Mouse (Mus musculus): Measurements from ENCODE around the gene Upb1. TPM values are rescaled to one million over a fixed set of nuclear protein-coding genes. Genes with fewer than 3 reads are reported as not detected.
"Not testable (repeated sequence)": the region's sequence is repeated elsewhere in the genome, so short reads cannot be mapped to it uniquely, and the experiment has no call there.

The Upb1 gene
- total RNA-seq (2014; rRNA removed) (0.26 and 0.50 TPM in 2 replicates), polyA plus RNA-seq (2015; fragmentation: Nextera tagmentation; extraction: Ambion mirVana) (0.71 and 1.4 TPM in 2 replicates)

- peak; percentile 24 for TF ChIP-seq CTCF (IDR thresholded peaks at IDR 0.05; ENCODE audit: low read depth)
- DNase-seq (ENCODE audit: low spot score) (no peak), ATAC-seq (no peak)
- Histone ChIP-seq H3K4me1 (ENCODE audit: insufficient read depth, low read length) (no peaks in the 10 kb centered on the region), H3K36me3 (ENCODE audit: insufficient read depth, low read length) (no peaks in the 10 kb centered on the region), H3K4me3 (ENCODE audit: low read length) (no peak within 1 kb of the TSS), H3K27ac (no peak within 1 kb of the TSS), H3K27me3 (ENCODE audit: insufficient read depth, low read length) (no peaks in the 10 kb centered on the region), H3K4me2 (ENCODE audit: low read depth, low read length) (no peak within 1 kb of the TSS), H3K9ac (replicated peaks; ENCODE audit: low read length) (no peak within 1 kb of the TSS), H3K9me3 (ENCODE audit: low read length) (no peaks in the 10 kb centered on the region)
- WGBS: 89% methylated on average over 4 of the region's 4 CpGs
Observed at GRCm38 (mm10) chr10:75400958-75401357, at the start of gene Upb1. TSS of gene Upb1 (plus strand) at chr10:75401115.

- no peaks in the 10 kb centered on the region for H3K9me3 ChIP-seq (ENCODE audit: low read length)
- H3K4me2 ChIP-seq (ENCODE audit: low read depth, low read length): no peak overlapping the region
- no peak overlapping the region for H3K27ac ChIP-seq
- no peak for DNase-seq (ENCODE audit: low spot score)
- no peaks in the 10 kb centered on the region for H3K36me3 ChIP-seq (ENCODE audit: insufficient read depth, low read length)
- H3K9ac ChIP-seq (replicated peaks; ENCODE audit: low read length): no peak overlapping the region
- no peaks in the 10 kb centered on the region for H3K4me1 ChIP-seq (ENCODE audit: insufficient read depth, low read length)
- no peak for TF ChIP-seq CTCF (IDR thresholded peaks at IDR 0.05; ENCODE audit: low read depth)
- 94% methylated on average over 12 of the region's 12 CpGs for WGBS
- no peaks in the 10 kb centered on the region for H3K27me3 ChIP-seq (ENCODE audit: insufficient read depth, low read length)
- ATAC-seq: no peak
- H3K4me3 ChIP-seq (ENCODE audit: low read length): no peak overlapping the region
Observed at GRCm38 (mm10) chr10:75352541-75352940, 48.4 kb upstream of the Upb1 start.

- DNase-seq (ENCODE audit: low spot score); H3K9me3 ChIP-seq (ENCODE audit: low read length); H3K36me3 ChIP-seq (ENCODE audit: insufficient read depth, low read length); H3K27ac ChIP-seq; H3K4me3 ChIP-seq (ENCODE audit: low read length); ATAC-seq; H3K4me1 ChIP-seq (ENCODE audit: insufficient read depth, low read length); H3K9ac ChIP-seq (replicated peaks; ENCODE audit: low read length); H3K4me2 ChIP-seq (ENCODE audit: low read depth, low read length); H3K27me3 ChIP-seq (ENCODE audit: insufficient read depth, low read length): not testable (repeated sequence)
- WGBS: 69% methylated on average over 8 of the region's 9 CpGs
Observed at GRCm38 (mm10) chr10:75353838-75354241, 47.1 kb upstream of the Upb1 start.

- no peak overlapping the region for H3K4me3 ChIP-seq (ENCODE audit: low read length)
- H3K9me3 ChIP-seq (ENCODE audit: low read length): no peaks in the 10 kb centered on the region
- no peak overlapping the region for H3K9ac ChIP-seq (replicated peaks; ENCODE audit: low read length)
- no peak for ATAC-seq
- no peaks in the 10 kb centered on the region for H3K27me3 ChIP-seq (ENCODE audit: insufficient read depth, low read length)
- H3K36me3 ChIP-seq (ENCODE audit: insufficient read depth, low read length): no peaks in the 10 kb centered on the region
- DNase-seq (ENCODE audit: low spot score): no peak
- no peak for TF ChIP-seq CTCF (IDR thresholded peaks at IDR 0.05; ENCODE audit: low read depth)
- H3K4me1 ChIP-seq (ENCODE audit: insufficient read depth, low read length): no peaks in the 10 kb centered on the region
- H3K4me2 ChIP-seq (ENCODE audit: low read depth, low read length): no peak overlapping the region
- H3K27ac ChIP-seq: no peak overlapping the region
- WGBS: 78% methylated on average over 4 of the region's 4 CpGs
Observed at GRCm38 (mm10) chr10:75355341-75355740, 45.6 kb upstream of the Upb1 start.

GRCm38 (mm10) chr10:75364214-75364690, 36.7 kb upstream of the Upb1 start:
- not testable (repeated sequence) for H3K4me1 ChIP-seq (ENCODE audit: insufficient read depth, low read length); H3K4me2 ChIP-seq (ENCODE audit: low read depth, low read length); H3K4me3 ChIP-seq (ENCODE audit: low read length); H3K27me3 ChIP-seq (ENCODE audit: insufficient read depth, low read length); H3K36me3 ChIP-seq (ENCODE audit: insufficient read depth, low read length); H3K9ac ChIP-seq (replicated peaks; ENCODE audit: low read length); H3K9me3 ChIP-seq (ENCODE audit: low read length)
- ATAC-seq (peak; percentile 93), DNase-seq (ENCODE audit: low spot score) (peak; percentile 75)
- 12% methylated on average over 1 of the region's 1 CpGs for WGBS
- peak overlapping the region; percentile 51; the same call in 1 of the 2 replicates for H3K27ac ChIP-seq

GRCm38 (mm10) chr10:75364796-75365195, 36.1 kb upstream of the Upb1 start:
- Histone ChIP-seq H3K9me3 (ENCODE audit: low read length) (no peaks in the 10 kb centered on the region), H3K4me1 (ENCODE audit: insufficient read depth, low read length) (peaks cover 4% of the 10 kb centered on the region; the same call in 1 of the 2 replicates), H3K9ac (replicated peaks; ENCODE audit: low read length) (no peak overlapping the region), H3K4me3 (ENCODE audit: low read length) (no peak overlapping the region), H3K27ac (0 out of 2 replicates have a peak overlapping the region, but pooled peaks have one; percentile 37), H3K36me3 (ENCODE audit: insufficient read depth, low read length) (no peaks in the 10 kb centered on the region), H3K4me2 (ENCODE audit: low read depth, low read length) (no peak overlapping the region), H3K27me3 (ENCODE audit: insufficient read depth, low read length) (no peaks in the 10 kb centered on the region)
- 73% methylated on average over 9 of the region's 9 CpGs for WGBS
- no peak for TF ChIP-seq CTCF (IDR thresholded peaks at IDR 0.05; ENCODE audit: low read depth)
- DNase-seq (ENCODE audit: low spot score) (no peak), ATAC-seq (no peak)

- 66% methylated on average over 6 of the region's 6 CpGs for WGBS
- DNase-seq (ENCODE audit: low spot score) (peak; percentile 7), ATAC-seq (no peak)
- H3K27me3 ChIP-seq (ENCODE audit: insufficient read depth, low read length): no peaks in the 10 kb centered on the region
- H3K36me3 ChIP-seq (ENCODE audit: insufficient read depth, low read length): no peaks in the 10 kb centered on the region
- H3K4me1 ChIP-seq (ENCODE audit: insufficient read depth, low read length): peaks cover 4% of the 10 kb centered on the region; the same call in 1 of the 2 replicates
- no peaks in the 10 kb centered on the region for H3K9me3 ChIP-seq (ENCODE audit: low read length)
- 0 out of 2 replicates have a peak overlapping the region, but pooled peaks have one; percentile 1 for H3K4me2 ChIP-seq (ENCODE audit: low read depth, low read length)
- no peak for TF ChIP-seq CTCF (IDR thresholded peaks at IDR 0.05; ENCODE audit: low read depth)
- no peak overlapping the region for H3K27ac ChIP-seq
- H3K9ac ChIP-seq (replicated peaks; ENCODE audit: low read length): no peak overlapping the region
- H3K4me3 ChIP-seq (ENCODE audit: low read length): no peak overlapping the region
Observed at GRCm38 (mm10) chr10:75365231-75365633, 35.7 kb upstream of the Upb1 start.

GRCm38 (mm10) chr10:75373655-75374351, 27.1 kb upstream of the Upb1 start:
- DNase-seq (ENCODE audit: low spot score): peak; percentile 7
- H3K27ac ChIP-seq; H3K27me3 ChIP-seq (ENCODE audit: insufficient read depth, low read length); H3K9ac ChIP-seq (replicated peaks; ENCODE audit: low read length); H3K4me1 ChIP-seq (ENCODE audit: insufficient read depth, low read length); H3K36me3 ChIP-seq (ENCODE audit: insufficient read depth, low read length); H3K4me3 ChIP-seq (ENCODE audit: low read length); H3K4me2 ChIP-seq (ENCODE audit: low read depth, low read length); H3K9me3 ChIP-seq (ENCODE audit: low read length): not testable (repeated sequence)
- 65% methylated on average over 12 of the region's 19 CpGs for WGBS
- ATAC-seq: peak; percentile 86

Data from hindbrain, postnatal 0 days (tissue).